Mouse (Mus musculus) brain, embryonic 14.5 days (tissue): ENCODE results near the gene Fli1. TPM values are rescaled to one million over a fixed set of nuclear protein-coding genes. Genes with fewer than 3 reads are reported as not detected.

Experiments used
- DNase-seq: peaks from one replicate; pipeline ENCODE4 v3.0.0-alpha.2; 2011; ENCODE audit warnings: low read depth
- CTCF ChIP-seq: fragments of 200-500 bp; IDR thresholded peaks from 2 replicates; pipeline ENCODE4 v1.5.1; 2012; ENCODE audit warnings: inconsistent platforms, mild to moderate bottlenecking, moderate library complexity, borderline replicate concordance; ENCODE audit not compliant: insufficient read depth, insufficient read length; ENCODE audit errors: extremely low read depth
- POLR2A ChIP-seq: fragments of 200-500 bp; IDR thresholded peaks from 2 replicates; pipeline ENCODE4 v1.6.1; 2012; ENCODE audit warnings: mild to moderate bottlenecking, inconsistent platforms, borderline replicate concordance; ENCODE audit not compliant: poor library complexity, insufficient read depth, insufficient read length, severe bottlenecking; ENCODE audit errors: extremely low read depth
- polyA plus RNA-seq: library from polyadenylated mRNA; depleted of rRNA; stranded (reverse); fragments of >200 nt; gene quantifications from 2 replicates; pipeline ENCODE4 v1.2.3, GENCODE M21; 2012; rRNA removed

Gene Fli1
- polyA plus RNA-seq, 1 experiment: 5.3 TPM

GRCm38 (mm10) chr9:32388120-32388519 is 154.5 kb downstream of the Fli1 start:
- TF ChIP-seq POLR2A (no peak), CTCF (peak; percentile 31; the same call in 1 of the 2 replicates)
- DNase-seq: no peak

GRCm38 (mm10) chr9:32384906-32385305 is 157.8 kb downstream of the Fli1 start:
- no peak for TF ChIP-seq POLR2A
- TF ChIP-seq CTCF: no peak
- DNase-seq: no peak

GRCm38 (mm10) chr9:32376863-32377590 is 165.6 kb downstream of the Fli1 start:
- no peak for TF ChIP-seq POLR2A
- no peak for TF ChIP-seq CTCF
- no peak for DNase-seq

GRCm38 (mm10) chr9:32376031-32376430 is 166.6 kb downstream of the Fli1 start:
- TF ChIP-seq POLR2A (no peak), CTCF (no peak)

GRCm38 (mm10) chr9:32373656-32374055 is 169.0 kb downstream of the Fli1 start:
- TF ChIP-seq CTCF (no peak), POLR2A (no peak)
- no peak for DNase-seq

More at GRCm38 (mm10) chr9:32376031-32376430, 166.6 kb downstream of the Fli1 start:
- DNase-seq: no peak

Other genes starting within 250 kb of the Fli1 start
- 0.82 and 0.94 TPM in 2 replicates for gene Kcnj5, start 198.5 kb downstream of the Fli1 start, polyA plus RNA-seq
- not detected in 2 replicates for gene Kcnj1, start 170.4 kb downstream of the Fli1 start, polyA plus RNA-seq
- gene Ets1, start 93.4 kb upstream of the Fli1 start, polyA plus RNA-seq: 10.6 and 15.8 TPM in 2 replicates